Mouse (Mus musculus) right cerebral cortex, adult 2 months (tissue): ENCODE measurements around the gene Med29.

ENCODE experiments used
- DNase-seq, 2 experiments: peaks; one replicate each; pipeline ENCODE4 v3.0.0; 2021 to 2022; ENCODE audit warnings: low spot score in 2 of 2

Gene Med29

GRCm38 (mm10) chr7:28376011-28376771 lies 16.3 kb downstream of the Med29 start:
- DNase-seq = no peak

- DNase-seq = peak; percentile 57 to 78
Observed at GRCm38 (mm10) chr7:28375176-28375921, 17.2 kb downstream of the Med29 start.

- no peak for DNase-seq
Observed at GRCm38 (mm10) chr7:28374647-28375046, 17.9 kb downstream of the Med29 start.

- DNase-seq = no peak
Observed at GRCm38 (mm10) chr7:28373891-28374495, 18.5 kb downstream of the Med29 start.

GRCm38 (mm10) chr7:28373131-28373581 lies 19.4 kb downstream of the Med29 start:
- peak; percentile 83 to 85 for DNase-seq

- DNase-seq = peak; percentile 97 to 98
Observed at GRCm38 (mm10) chr7:28372251-28373108, 20.0 kb downstream of the Med29 start, which contains the start of gene Plekhg2. Gene Plekhg2, minus strand, starts transcription at chr7:28372599.

GRCm38 (mm10) chr7:28371514-28371989 lies 21.0 kb downstream of the Med29 start:
- no peak for DNase-seq

- DNase-seq = no peak
Observed at GRCm38 (mm10) chr7:28370977-28371513, 21.5 kb downstream of the Med29 start.

- no peak for DNase-seq
Observed at GRCm38 (mm10) chr7:28370051-28370450, 22.5 kb downstream of the Med29 start.

GRCm38 (mm10) chr7:28368276-28368920 lies 24.1 kb downstream of the Med29 start:
- DNase-seq = no peak

- no peak for DNase-seq
Observed at GRCm38 (mm10) chr7:28367663-28368275, 24.7 kb downstream of the Med29 start.

- DNase-seq = no peak
Observed at GRCm38 (mm10) chr7:28362441-28363060, 30.0 kb downstream of the Med29 start.

- no peak for DNase-seq
Observed at GRCm38 (mm10) chr7:28361647-28362341, 30.7 kb downstream of the Med29 start.

GRCm38 (mm10) chr7:28360291-28360690 lies 32.2 kb downstream of the Med29 start:
- no peak for DNase-seq

GRCm38 (mm10) chr7:28359854-28360253 lies 32.7 kb downstream of the Med29 start:
- no peak for DNase-seq

GRCm38 (mm10) chr7:28358431-28358830 lies 34.1 kb downstream of the Med29 start:
- no peak for DNase-seq

GRCm38 (mm10) chr7:28357984-28358383 lies 34.5 kb downstream of the Med29 start:
- no peak for DNase-seq

GRCm38 (mm10) chr7:28356981-28357380 lies 35.5 kb downstream of the Med29 start:
- DNase-seq = no peak

- no peak for DNase-seq
Observed at GRCm38 (mm10) chr7:28355221-28355620, 37.3 kb downstream of the Med29 start.
